Mouse (Mus musculus) T-cell, adult 2 months (primary cell): ENCODE results near the gene Mrgprx2.
"Not testable (repeated sequence)": the region's sequence is repeated elsewhere in the genome, so short reads cannot be mapped to it uniquely, and the experiment has no call there.

ENCODE experiments used
- DNase-seq: peaks from one replicate; pipeline ENCODE4 v3.0.0; 2022; ENCODE audit warnings: low spot score

The Mrgprx2 gene

DNA sequence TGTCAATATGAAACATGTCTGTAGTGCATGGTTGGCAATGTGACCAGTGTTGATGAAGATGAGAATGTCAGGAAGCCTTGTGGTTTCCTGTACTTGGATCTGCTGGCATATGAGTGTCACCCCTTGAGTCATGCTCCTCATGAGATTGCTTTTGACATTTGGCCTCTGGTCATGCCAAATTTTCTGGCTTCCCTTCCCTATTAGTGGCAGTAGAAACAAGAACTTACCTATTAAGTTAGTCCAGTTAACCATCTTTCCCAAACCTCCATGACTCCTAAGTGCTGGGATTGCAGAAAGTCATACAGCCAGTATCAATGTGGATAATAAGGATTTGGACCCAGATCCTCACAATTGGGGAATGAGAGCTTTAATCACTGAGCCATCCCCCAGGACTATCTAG is at the start of gene Mrgprx2:
Gene Mrgprx2, minus strand, starts transcription at position 101 of the 400 bp plus-strand sequence.
- DNase-seq, result no peak

DNA sequence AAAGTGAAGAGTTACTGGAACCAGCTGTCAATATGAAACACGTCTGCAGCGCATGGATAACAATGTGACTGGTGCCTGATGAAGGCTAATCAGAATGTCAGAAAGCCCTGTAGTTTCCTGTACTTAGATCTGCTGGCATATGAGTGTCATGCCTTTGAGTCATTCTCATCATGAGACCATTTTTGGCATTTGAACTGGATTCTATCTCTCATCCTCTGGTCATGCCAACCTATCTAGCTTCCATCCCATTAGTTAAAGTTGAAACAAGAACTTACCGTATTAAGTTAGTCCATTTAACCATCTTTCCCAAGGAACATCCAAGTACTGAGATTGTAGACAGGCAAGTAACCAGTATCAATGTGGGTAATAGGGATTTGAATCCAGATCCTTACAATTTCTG is 42.9 kb downstream of the Mrgprx2 start, which contains the start of gene Mrgprb1:
Gene Mrgprb1, minus strand, starts transcription at position 101 of the 400 bp plus-strand sequence.
- no peak for DNase-seq

DNA sequence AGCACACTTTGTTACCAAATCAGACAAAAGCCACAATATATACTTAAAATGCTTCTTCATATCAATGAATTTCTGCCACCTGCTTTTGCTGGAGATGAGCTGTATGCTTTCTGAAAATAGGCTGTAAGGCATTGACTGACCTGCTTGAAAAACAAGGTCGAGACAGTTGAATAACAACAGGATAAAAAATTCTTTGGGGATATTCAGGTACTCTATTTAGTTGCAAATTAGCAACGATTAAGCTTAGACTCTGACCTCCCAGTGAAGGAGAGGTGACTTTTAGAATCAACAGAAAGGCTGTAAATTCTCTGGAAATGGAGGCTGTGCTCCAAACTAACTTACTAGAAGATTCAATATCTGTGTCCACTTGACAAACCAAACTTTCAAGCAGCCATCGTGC is 62.5 kb downstream of the Mrgprx2 start:
- DNase-seq, result no peak

DNA sequence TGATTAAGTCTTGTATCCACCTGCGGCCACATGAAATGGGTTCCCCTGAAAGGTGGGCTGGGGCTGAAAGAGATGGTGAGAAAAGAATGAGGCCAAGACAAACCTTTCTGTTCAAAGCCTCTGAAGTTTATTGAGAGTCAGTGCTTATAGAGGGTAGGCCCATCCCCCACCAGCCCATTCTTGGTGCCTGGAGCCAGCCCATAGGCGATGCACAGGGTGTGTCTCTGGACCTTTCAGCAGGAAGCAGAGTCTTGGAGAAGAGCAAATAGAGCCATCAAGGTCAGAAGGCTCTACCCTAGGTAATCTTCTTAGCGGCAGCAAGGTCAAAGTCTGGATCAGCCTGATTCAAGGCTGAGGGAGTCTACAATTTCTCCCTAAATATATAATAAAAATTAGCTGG is 63.2 kb downstream of the Mrgprx2 start:
- not testable (repeated sequence) for DNase-seq
